Mouse (Mus musculus) Patski (cell line): ENCODE data around the gene Cdpf1. TPM values are rescaled to one million over a fixed set of nuclear protein-coding genes. Genes with fewer than 3 reads are reported as not detected.

Experiments
- ATAC-seq: fragments of 100-300 bp; one replicate; pipeline ENCODE4 v1.8.0; 2021
- CTCF ChIA-PET: fragments of 350-600 bp; sonication (Branson Sonifier 250); formaldehyde crosslinking; loops from one replicate; lab custom pipeline; 2022; ENCODE audit warnings: inconsistent platforms; lab: Charles Lee
- POLR2A ChIA-PET: fragments of 350-600 bp; sonication (Branson Sonifier 250); formaldehyde crosslinking; loops from one replicate; lab custom pipeline; 2022; ENCODE audit warnings: antibody characterized with exemption, inconsistent platforms; lab: Charles Lee
- DNase-seq: peaks from one replicate; pipeline ENCODE4 v3.0.0-alpha.2; 2011; ENCODE audit warnings: low read depth, low spot score
- H3K27me3 ChIP-seq: fragments of 371-371 bp; one replicate; pipeline ENCODE4 v1.5.1; 2021
- CTCF ChIP-seq: fragments of 100-300 bp; IDR thresholded peaks from one replicate; pipeline ENCODE4 v1.5.1; 2021
- in situ Hi-C: fragments of 300-500 bp; cut with MboI; formaldehyde crosslinking; loops from 3 replicates; pipeline ENCODE4 v1.11.1; 2018; ENCODE audit warnings: low pct_unique_long_range_greater_than_20kb, mixed read lengths
- polyA plus RNA-seq: library from polyadenylated mRNA; unstranded; gene quantifications from one replicate; pipeline ENCODE4 v1.2.3, GENCODE M21; 2021

Gene Cdpf1
- polyA plus RNA-seq, 1 experiment from 2014 or later, result 17.5 TPM

DNA sequence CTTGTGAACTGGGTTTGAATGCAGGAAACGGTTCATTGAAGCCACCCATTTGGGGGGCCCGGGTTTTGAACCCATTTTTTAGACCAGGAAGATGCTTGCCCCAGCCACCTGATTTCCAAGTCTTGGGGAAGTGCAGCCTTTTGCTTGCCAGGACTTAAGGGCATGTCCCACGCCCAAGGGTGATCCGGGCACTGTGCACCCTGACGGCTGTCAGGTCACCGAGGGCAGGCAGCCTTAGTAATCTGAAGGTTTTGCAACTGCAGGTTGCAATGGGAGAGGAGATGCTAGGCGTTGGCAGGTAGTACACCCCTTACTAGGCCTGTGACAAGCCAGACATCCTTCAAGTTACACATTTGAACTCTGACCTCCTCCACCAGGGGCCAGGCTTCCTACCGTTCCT is 21.1 kb upstream of the Cdpf1 start:
- ChIA-PET POLR2A (interaction anchor here (1.3 kb wide), 1 partner anchor 21 kb away, joined by 3 read pairs; the partner anchor contains the start of gene Cdpf1), CTCF (no interaction called here)
- ATAC-seq, result no peak
- no peaks in the 10 kb centered on the region for H3K27me3 ChIP-seq
- no peak for TF ChIP-seq CTCF
- in situ Hi-C loops, result no loop called here
- no peak for DNase-seq

DNA sequence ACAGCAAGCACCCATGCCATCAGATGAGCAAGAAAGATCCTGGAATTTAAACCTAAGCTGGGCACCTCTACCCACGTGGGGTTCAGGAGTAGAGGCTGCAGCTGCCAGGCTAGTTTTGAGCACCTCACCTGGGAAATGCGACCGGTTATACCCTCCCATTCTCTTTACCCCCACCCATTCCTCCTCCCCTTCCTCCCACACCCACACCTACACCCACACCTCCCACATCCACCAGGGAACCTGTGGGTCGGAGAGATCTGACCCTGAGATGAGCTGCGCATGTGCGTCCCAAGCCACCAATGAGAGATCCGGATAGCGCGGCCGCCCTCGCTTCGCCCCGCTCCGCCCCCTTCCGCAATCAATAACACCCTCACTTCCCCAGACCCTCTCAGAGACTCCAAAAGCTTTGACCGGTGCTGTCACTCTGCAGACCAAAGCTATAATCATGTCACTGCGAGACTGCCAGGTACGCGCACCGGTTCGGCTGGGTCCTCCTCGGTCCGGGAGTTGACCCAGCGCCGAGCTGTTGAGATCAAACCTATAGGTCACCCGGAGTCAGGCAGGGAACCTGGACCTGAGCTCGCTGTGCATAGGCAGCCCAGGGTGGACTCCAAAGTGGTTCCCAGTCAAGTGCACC is 20.6 kb upstream of the Cdpf1 start, which contains the start of gene Ttc38:
Gene Ttc38, plus strand, starts transcription at position 353 of the 637 bp plus-strand sequence.
- in situ Hi-C loops, result no loop called here
- peaks cover 3% of the 10 kb centered on the region for H3K27me3 ChIP-seq
- DNase-seq (no peak), ATAC-seq (peak; percentile 41)
- ChIA-PET CTCF (no interaction called here), POLR2A (interaction anchor here (1.3 kb wide), 1 partner anchor 20 kb away, joined by 3 read pairs; the partner anchor contains the start of gene Cdpf1)
- TF ChIP-seq CTCF, result no peak

DNA sequence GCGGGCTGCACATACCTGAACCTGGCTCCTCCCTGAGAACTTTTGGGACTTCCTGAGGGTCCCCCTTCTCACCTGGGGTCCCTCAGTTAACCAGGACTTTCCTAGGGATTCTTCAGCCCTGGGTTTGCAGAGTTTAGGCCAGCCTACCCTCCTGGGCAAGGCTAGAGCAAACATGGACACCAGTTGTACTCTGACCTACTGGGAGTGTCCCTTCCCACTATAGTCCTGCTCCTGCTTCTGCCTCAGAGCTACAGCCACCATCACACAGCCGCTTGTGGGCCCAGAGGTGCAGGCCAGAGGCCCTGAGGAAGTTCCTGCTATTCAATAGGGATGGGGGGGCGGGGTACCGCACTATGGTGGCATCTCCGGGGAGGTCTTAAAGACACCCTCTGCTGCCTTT is 18.0 kb upstream of the Cdpf1 start:
- CTCF ChIA-PET, result no interaction called here
- H3K27me3 ChIP-seq, result peaks cover 8% of the 10 kb centered on the region
- no peak for DNase-seq
- no peak for ATAC-seq
- in situ Hi-C loops, result no loop called here
- TF ChIP-seq CTCF, result no peak
- POLR2A ChIA-PET, result no interaction called here

DNA sequence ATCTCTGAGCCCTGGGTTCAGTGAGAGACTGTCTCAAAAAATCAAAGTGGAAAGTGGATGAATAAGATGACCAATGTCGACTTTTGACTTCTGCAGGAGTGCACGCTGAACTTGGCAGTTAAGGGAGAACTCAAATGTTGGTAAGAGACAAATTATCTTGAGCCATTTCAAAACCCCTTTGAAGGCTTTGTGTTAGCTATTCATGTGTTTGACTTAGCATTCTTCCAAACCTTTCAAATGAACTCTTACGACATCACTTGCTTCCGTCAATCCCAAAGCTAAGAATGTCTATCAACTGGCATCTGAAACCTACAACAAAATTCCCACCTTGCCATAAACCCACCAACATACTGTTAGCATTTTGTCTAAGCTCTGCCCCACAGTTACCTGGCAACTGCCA is 16.6 kb upstream of the Cdpf1 start:
- CTCF ChIA-PET, result no interaction called here
- in situ Hi-C loops, result no loop called here
- DNase-seq (no peak), ATAC-seq (no peak)
- H3K27me3 ChIP-seq, result peaks cover 13% of the 10 kb centered on the region
- POLR2A ChIA-PET, result no interaction called here
- no peak for TF ChIP-seq CTCF

DNA sequence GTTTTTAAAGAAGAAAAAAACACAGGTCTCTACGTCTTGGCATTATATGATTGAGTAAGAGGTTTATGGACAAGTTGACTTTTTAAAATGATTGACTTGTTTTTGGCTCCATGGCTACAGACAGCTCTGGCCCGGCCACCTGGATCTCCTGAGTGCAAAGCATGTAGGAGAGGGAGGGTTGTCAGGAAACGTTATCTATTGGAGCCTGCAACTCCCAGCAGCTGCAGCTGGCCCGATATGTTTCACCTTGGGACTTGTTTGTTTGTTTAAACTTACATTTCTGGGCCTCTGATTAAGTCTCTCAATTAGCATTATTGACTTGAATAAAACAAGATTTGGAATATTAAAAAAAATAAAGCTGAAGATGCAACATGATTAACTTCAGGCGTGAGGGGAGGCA is 15.2 kb upstream of the Cdpf1 start:
- TF ChIP-seq CTCF, result no peak
- ChIA-PET POLR2A (no interaction called here), CTCF (no interaction called here)
- no peak for ATAC-seq
- H3K27me3 ChIP-seq, result peaks cover 25% of the 10 kb centered on the region
- in situ Hi-C loops, result no loop called here
- no peak for DNase-seq

DNA sequence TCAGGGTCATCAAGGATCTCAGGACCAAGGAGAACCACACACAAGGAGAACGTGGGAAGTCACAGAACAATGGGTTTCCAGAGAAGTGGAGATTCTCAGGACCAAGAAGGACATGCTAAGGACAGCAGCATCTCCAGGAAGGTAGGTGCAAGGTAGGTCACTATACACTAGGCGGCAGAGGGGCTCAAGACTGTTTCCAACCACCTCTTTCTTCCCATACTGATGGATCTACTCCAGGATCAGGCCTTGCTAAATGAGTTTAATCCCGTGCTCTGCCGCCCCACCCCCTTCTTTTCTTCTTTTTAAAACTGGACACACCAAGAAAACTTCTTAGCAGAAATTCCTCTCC is 10.5 kb upstream of the Cdpf1 start:
- ATAC-seq, result no peak
- no peak for TF ChIP-seq CTCF
- DNase-seq, result no peak
- H3K27me3 ChIP-seq, result peaks cover 42% of the 10 kb centered on the region
- in situ Hi-C loops, result no loop called here
- ChIA-PET POLR2A (no interaction called here), CTCF (no interaction called here)

DNA sequence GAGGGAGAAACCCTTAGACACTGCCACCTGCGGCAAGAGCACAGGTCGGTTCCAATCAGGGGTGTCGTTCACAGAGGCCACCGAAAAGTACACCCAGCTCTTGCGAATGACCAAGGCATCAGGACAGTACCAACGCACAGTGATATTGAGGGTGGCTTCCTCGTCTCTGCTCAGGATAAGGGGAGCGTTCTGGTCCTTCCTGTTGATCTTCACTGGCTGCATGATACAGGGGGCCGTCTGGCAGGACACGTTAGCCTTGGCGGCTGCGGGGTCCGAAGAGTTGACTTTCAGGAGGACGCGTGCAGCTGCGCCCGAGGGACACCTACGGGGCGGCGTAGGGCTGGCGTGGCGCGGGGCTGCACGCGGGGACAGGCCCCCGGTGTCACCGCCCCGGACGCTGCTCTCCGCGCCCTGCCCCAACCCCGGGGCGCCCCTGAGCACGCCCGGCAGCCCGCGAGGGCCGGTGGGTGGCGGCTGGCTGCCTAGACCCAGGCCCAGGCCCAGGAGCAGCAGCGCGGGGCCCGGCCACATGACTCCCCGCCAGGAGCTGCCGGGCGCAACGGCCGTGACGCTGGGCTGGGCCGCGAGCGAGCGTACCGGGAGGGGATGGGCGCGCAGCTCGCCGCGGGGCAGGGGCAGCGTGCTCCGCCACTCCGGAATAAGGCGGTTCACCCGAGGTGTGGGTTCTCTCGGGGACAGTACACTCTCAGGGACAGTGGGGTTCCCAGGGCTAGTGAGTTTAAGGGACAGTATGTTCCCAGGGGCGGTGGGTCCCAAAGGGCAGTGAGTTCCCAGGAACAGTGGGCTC is 9.9 kb upstream of the Cdpf1 start, which contains the start of gene Pkdrej:
Gene Pkdrej, minus strand, starts transcription at position 532 of the 808 bp plus-strand sequence.
- peaks cover 45% of the 10 kb centered on the region for H3K27me3 ChIP-seq

DNA sequence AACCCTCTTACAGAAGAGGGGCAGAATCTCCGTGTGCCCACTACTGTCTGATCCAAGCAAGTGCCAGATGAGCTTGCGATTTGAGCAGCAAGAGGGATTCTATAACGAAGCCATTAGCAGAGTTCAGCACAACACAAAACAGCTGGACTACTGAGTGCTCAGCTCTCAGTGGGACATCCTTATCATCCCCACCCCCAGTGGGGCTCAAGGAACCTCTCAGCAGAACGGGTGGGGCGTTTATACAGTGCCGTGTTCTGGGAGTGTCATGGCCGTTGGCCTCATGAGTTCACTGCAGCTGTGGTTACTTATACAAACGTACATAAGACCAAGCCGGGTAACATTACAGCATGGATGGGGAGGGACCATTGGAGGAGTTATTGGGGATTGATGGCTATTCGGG is 1.9 kb upstream of the Cdpf1 start:
- ChIA-PET CTCF (no interaction called here), POLR2A (no interaction called here)
- peaks cover 21% of the 10 kb centered on the region for H3K27me3 ChIP-seq
- DNase-seq (no peak), ATAC-seq (no peak)
- in situ Hi-C loops, result no loop called here
- no peak for TF ChIP-seq CTCF

More for the DNA sequence above, 9.9 kb upstream of the Cdpf1 start, which contains the start of gene Pkdrej:
- TF ChIP-seq CTCF, result no peak
- ATAC-seq, result no peak
- ChIA-PET POLR2A (no interaction called here), CTCF (no interaction called here)
- in situ Hi-C loops, result no loop called here
- no peak for DNase-seq

DNA sequence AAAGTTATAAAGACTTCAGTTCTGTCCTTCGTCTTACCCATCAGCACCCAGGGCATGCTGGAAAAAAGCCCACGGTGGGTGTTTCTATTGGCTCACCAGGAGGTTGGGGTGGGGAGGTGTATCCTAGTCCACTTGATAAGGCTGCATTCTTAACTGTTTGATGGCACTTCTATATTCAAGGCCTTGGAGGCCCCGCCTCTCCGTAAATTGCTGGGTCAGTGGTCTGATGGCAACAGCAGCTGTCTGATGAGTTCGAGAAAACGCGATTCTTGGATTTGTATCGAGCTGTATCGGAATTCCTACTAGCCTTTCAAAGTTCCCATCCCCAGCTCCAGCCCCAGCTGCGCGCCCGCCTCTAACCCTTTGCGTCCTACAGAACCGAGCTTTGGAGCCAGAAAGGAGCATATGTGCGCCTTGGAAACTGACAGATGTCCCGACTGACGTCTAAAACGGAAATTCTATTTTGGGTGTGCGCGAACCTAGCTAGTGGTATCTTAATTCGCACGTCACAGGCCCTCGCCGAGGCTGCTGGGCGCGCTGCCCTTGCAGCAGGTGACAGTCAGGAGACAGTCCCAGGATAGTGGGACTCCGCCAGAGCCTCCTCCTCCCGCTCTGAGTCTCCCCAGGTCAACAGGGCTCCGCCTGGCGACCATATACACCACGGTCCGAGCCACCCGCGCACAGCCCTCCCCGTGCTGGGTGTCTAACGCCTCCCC is 533 bp downstream of the Cdpf1 start:
- H3K27me3 ChIP-seq, result peaks cover 11% of the 10 kb centered on the region
- in situ Hi-C loops, result no loop called here
- peak; percentile 72 for ATAC-seq
- TF ChIP-seq CTCF, result no peak
- ChIA-PET POLR2A (interaction anchor here (0.6 to 1.1 kb wide), 2 partner anchors 29 to 127 kb away, joined by 3 to 4 read pairs; no protein-coding TSS in a partner anchor), CTCF (interaction anchor here (0.9 kb wide), 1 partner anchor 83 kb away, joined by 3 read pairs; no protein-coding TSS in a partner anchor)
- DNase-seq, result no peak

DNA sequence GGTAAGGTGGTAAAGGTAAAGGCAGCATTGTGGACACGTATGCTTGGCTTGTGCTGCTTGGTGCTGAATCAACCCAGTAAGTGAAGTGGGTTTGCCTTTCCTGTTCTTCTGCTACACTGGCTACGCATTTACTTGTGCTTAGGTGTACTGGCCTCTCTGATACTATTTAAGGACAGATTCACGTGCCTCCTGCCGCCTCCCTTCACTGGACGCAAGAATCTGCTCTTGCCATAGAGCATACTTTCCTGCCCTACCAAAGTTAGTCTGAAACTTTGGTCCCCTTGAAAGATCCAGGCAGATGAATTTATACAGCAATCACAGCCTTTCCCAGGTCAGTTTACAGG is 1.1 kb downstream of the Cdpf1 start:
- H3K27me3 ChIP-seq, result peaks cover 7% of the 10 kb centered on the region
- DNase-seq (no peak), ATAC-seq (no peak)
- POLR2A ChIA-PET, result interaction anchor here (1.1 kb wide), 1 partner anchor 126 kb away, joined by 4 read pairs; no protein-coding TSS in a partner anchor
- in situ Hi-C loops, result no loop called here
- TF ChIP-seq CTCF, result no peak
- CTCF ChIA-PET, result no interaction called here

DNA sequence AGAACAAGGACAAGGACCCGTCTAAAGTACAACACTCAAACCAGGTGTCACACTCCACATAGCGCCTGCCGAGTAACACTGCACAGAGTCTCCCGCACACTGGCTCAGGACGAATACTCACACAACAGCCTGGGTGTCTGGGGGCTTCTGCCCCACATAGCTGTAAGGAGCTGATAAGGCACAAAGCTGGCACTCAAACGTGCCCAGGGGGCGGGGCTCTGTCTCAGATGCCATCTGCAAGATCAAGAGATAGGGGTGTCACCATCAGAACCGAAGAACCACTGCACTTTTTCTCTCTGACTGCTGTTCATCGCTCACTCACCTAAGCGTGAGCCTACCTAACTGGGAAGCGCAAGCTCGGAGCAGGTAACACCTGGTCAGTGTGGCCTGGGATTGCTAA is 2.4 kb downstream of the Cdpf1 start:
- DNase-seq (no peak), ATAC-seq (no peak)
- POLR2A ChIA-PET, result no interaction called here
- CTCF ChIA-PET, result interaction anchor here (1.2 kb wide), 1 partner anchor 22 kb away, joined by 3 read pairs; no protein-coding TSS in a partner anchor
- in situ Hi-C loops, result no loop called here
- TF ChIP-seq CTCF, result no peak
- H3K27me3 ChIP-seq, result no peaks in the 10 kb centered on the region
